Mouse (Mus musculus) B cell, adult 2 months (primary cell): Measurements from ENCODE around the gene Tas2r119.

Experiments used
- DNase-seq, 2 experiments: peaks; one replicate each; pipeline ENCODE4 v3.0.0; 2022

The Tas2r119 gene

DNA sequence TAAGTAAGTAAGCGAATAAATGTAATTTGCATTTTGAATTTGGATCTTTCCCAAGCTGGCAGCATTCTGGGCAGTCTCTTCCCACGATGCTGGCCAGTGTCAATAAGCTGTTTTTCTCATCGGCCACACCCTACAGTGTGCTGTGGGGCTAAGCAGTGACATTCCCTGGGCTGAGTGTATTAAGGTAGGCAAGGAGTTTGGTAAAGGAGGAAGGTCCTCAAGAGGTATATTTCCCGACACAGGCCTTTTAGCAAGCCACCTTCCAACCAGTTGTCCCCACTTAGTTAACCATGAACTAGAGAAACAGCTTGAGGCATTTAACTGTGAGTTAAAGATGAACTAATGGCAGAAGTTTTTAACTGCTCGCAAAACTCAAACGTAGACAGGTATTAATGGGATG, 49.3 kb downstream of the Tas2r119 start:
- DNase-seq, result no peak

DNA sequence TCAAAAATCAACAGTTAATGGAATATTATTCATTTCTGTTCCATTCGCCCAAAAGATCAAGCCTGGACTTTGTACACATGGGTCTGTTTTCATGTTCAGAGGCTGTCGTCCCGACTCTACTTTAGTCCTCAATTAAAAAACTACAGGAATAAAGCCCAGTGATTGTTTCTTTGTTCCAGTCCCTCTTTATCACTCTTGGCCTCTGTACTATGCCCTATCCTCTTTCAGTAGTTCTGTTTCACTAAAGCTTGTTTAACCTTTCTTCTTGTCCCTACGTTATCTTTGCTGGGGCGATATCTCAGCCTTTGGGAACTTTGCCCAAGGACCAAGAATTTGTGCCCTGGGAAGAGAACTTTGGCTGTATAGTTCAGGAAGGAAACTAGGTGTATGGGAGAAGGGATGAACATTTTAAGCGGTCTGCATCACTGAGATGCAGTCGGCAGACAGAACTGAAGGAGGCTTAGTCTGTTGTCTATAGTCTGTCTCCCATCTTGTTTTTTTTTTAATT, 49.9 kb downstream of the Tas2r119 start:
- DNase-seq, result no peak
